25 mouse cellular contexts compared by ENCODE assay signal in genomic region chr10:99948740-99949139, GRCm38 (mm10).
DNase-seq lines count a peak whose midpoint lies in the region; ATAC-seq and TF ChIP-seq lines count a peak whose summit lies in the region.
"Had no signal": no experiment of that assay in that cellular context is flagged by ENCODE, and none has a peak within 500 bp of the region (broad histone marks: within the 10 kb centered on the region; RNA-seq: fewer than 3 reads in every experiment).

No protein-coding gene starts in this region.

- no peak for TF ChIP-seq CTCF in left cerebral cortex, adult 2 months (IDR thresholded peaks at IDR 0.05)

- 47% methylated on average over 3 of the region's 3 CpGs for WGBS in lung, embryonic 15.5 days
- WGBS in stomach, embryonic 14.5 days, result 45% methylated on average over 3 of the region's 3 CpGs
- 85% methylated on average over 3 of the region's 3 CpGs for WGBS in hindbrain, embryonic 10.5 days

- H3K4me3 ChIP-seq in lung, embryonic 15.5 days, result no peak overlapping the region
- H3K4me3 ChIP-seq in stomach, embryonic 14.5 days (ENCODE audit: low read depth, low read length), result no peak overlapping the region
- H3K4me3 ChIP-seq in left cerebral cortex, adult 2 months, result no peak overlapping the region
- H3K4me3 ChIP-seq in hindbrain, embryonic 10.5 days, result no peak overlapping the region
- H3K4me3 ChIP-seq: embryonic facial prominence, embryonic 13.5 days; erythroblast, embryonic 14.5 days; heart, adult 2 months; heart, embryonic 15.5 days; hindbrain, embryonic 12.5 days had no signal

- H3K27me3 ChIP-seq in lung, embryonic 15.5 days, result no peaks in the 10 kb centered on the region
- no peaks in the 10 kb centered on the region for H3K27me3 ChIP-seq in stomach, embryonic 14.5 days (ENCODE audit: control insufficient read depth, insufficient read depth, low read length)
- no peaks in the 10 kb centered on the region for H3K27me3 ChIP-seq in hindbrain, embryonic 10.5 days (ENCODE audit: insufficient read depth, poor library complexity, severe bottlenecking)
- H3K27me3 ChIP-seq: embryonic facial prominence, embryonic 13.5 days; heart, embryonic 15.5 days had no signal

- no peaks in the 10 kb centered on the region for H3K9me3 ChIP-seq in lung, embryonic 15.5 days
- H3K9me3 ChIP-seq in stomach, embryonic 14.5 days (ENCODE audit: control insufficient read depth, low read depth, low read length), result no peaks in the 10 kb centered on the region
- H3K9me3 ChIP-seq in hindbrain, embryonic 10.5 days, result no peaks in the 10 kb centered on the region
- H3K9me3 ChIP-seq: embryonic facial prominence, embryonic 13.5 days; heart, embryonic 15.5 days; hindbrain, embryonic 12.5 days had no signal

- H3K36me3 ChIP-seq in lung, embryonic 15.5 days, result no peaks in the 10 kb centered on the region
- H3K36me3 ChIP-seq in stomach, embryonic 14.5 days (ENCODE audit: control insufficient read depth, insufficient read depth, low read length), result no peaks in the 10 kb centered on the region
- H3K36me3 ChIP-seq in hindbrain, embryonic 10.5 days, result no peaks in the 10 kb centered on the region
- H3K36me3 ChIP-seq: embryonic facial prominence, embryonic 13.5 days; G1E; heart, embryonic 15.5 days; hindbrain, embryonic 12.5 days had no signal

- H3K4me2 ChIP-seq in lung, embryonic 15.5 days, result no peak overlapping the region
- no peak overlapping the region for H3K4me2 ChIP-seq in stomach, embryonic 14.5 days (replicated peaks; ENCODE audit: low read depth, low read length)
- H3K4me2 ChIP-seq: embryonic facial prominence, embryonic 13.5 days; heart, embryonic 11.5 days; heart, embryonic 15.5 days; hindbrain, embryonic 12.5 days had no signal

- intact Hi-C loops in left cerebral cortex, adult 2 months (cut with DNase I), result no loop called here
- intact Hi-C loops in heart, postnatal 36 days (cut with DNase I), result loop anchor here (10.0 kb wide), 1 partner anchor 194 kb away; the partner anchor contains the start of gene Csl

- no peak for DNase-seq in lung, adult 18-20 months
- DNase-seq in 3T3-L1 (ENCODE audit: low read depth, low spot score) (peak; percentile 50), NIH3T3 (ENCODE audit: low read depth) (peak; percentile 50)
- DNase-seq in left cerebral cortex, adult 2 months (ENCODE audit: extremely low spot score in 1 of 2, low spot score in 2 of 2), result no peak
- DNase-seq in heart, postnatal 36 days, result no peak
- no peak for DNase-seq in hindbrain, embryonic 10.5 days (ENCODE audit: low spot score)
- DNase-seq: adrenal gland, postnatal 14 days; B cell, adult 2 months; cerebellum, adult 11-12 months; cerebellum, adult 9-10 months; cerebellum, postnatal 25 days; forebrain, postnatal 0 days; gastrocnemius, postnatal 14 days; heart, adult 2 months had no signal

- H3K4me1 ChIP-seq in lung, embryonic 15.5 days, result no peaks in the 10 kb centered on the region
- H3K4me1 ChIP-seq in stomach, embryonic 14.5 days (ENCODE audit: control insufficient read depth, insufficient read depth, low read length), result no peaks in the 10 kb centered on the region
- no peaks in the 10 kb centered on the region for H3K4me1 ChIP-seq in hindbrain, embryonic 10.5 days (replicated peaks)
- H3K4me1 ChIP-seq: embryonic facial prominence, embryonic 13.5 days; heart, embryonic 15.5 days; hindbrain, embryonic 12.5 days had no signal

- peak; percentile 27; the same call in 1 of the 2 replicates for ATAC-seq in lung, embryonic 15.5 days (ENCODE audit: borderline replicate concordance, extremely low read depth, low FRiP score, low TSS enrichment)
- ATAC-seq in stomach, embryonic 14.5 days (ENCODE audit: insufficient number of reproducible peaks, insufficient read depth, low FRiP score, low read depth), result no peak
- ATAC-seq: activated CD4-positive, CD25-positive, alpha-beta regulatory T cell, adult 4 months; CD4-positive, CD25-positive, alpha-beta regulatory T cell, adult 4 months; forebrain, postnatal 0 days; hindbrain, embryonic 16.5 days had no signal

- no peak overlapping the region for H3K9ac ChIP-seq in lung, embryonic 15.5 days
- no peak overlapping the region for H3K9ac ChIP-seq in stomach, embryonic 14.5 days (replicated peaks; ENCODE audit: low read depth, low read length)
- H3K9ac ChIP-seq: embryonic facial prominence, embryonic 13.5 days; forebrain, postnatal 0 days; heart, embryonic 15.5 days; hindbrain, embryonic 12.5 days had no signal

- H3K27ac ChIP-seq in lung, embryonic 15.5 days, result peak overlapping the region; percentile 73
- peak overlapping the region; percentile 15; the same call in 1 of the 2 replicates for H3K27ac ChIP-seq in stomach, embryonic 14.5 days (ENCODE audit: low read length)
- H3K27ac ChIP-seq in left cerebral cortex, adult 2 months, result no peak overlapping the region
- no peak overlapping the region for H3K27ac ChIP-seq in hindbrain, embryonic 10.5 days
- H3K27ac ChIP-seq: embryonic facial prominence, embryonic 13.5 days; heart, adult 2 months; heart, embryonic 15.5 days; hindbrain, embryonic 12.5 days had no signal

Comparison
In these comparisons a context has a peak if more than half of its experiments do, and no peak if none do; other contexts are left out.
1. H3K27ac ChIP-seq: peak in lung, embryonic 15.5 days (single experiment) and stomach, embryonic 14.5 days (single experiment); none in left cerebral cortex, adult 2 months (single experiment) and hindbrain, embryonic 10.5 days (single experiment).
2. DNase-seq: peak in 3T3-L1 (single experiment) and NIH3T3 (single experiment); none in lung, adult 18-20 months (0 of 2), left cerebral cortex, adult 2 months (0 of 2), heart, postnatal 36 days (0 of 2) and hindbrain, embryonic 10.5 days (single experiment).